Mouse (Mus musculus) left cerebral cortex, postnatal 10 days (tissue): ENCODE measurements around the gene Khnyn. TPM values are rescaled to one million over a fixed set of nuclear protein-coding genes. Genes with fewer than 3 reads are reported as not detected.

ENCODE experiments used
- DNase-seq, 2 experiments: peaks; one replicate each; pipeline ENCODE4 v3.0.0; 2021 to 2022; ENCODE audit warnings: low spot score in 2 of 2, mixed read lengths in 1 of 2; ENCODE audit errors: extremely low spot score in 1 of 2
- intact Hi-C: fragments of 180-260 bp; cut with DNase I; formaldehyde crosslinking; loops from one replicate; pipeline ENCODE4 v1.15.1; 2025
- total RNA-seq, 2 experiments: library from RNA; stranded (reverse); gene quantifications; 2 replicates each; pipeline ENCODE4 v1.2.3; 2021

Gene Khnyn
- total RNA-seq, 2 experiments from 2014 or later: 9.8 to 11.3 TPM

- intact Hi-C loops: no loop called here
- DNase-seq: no peak
Measured at GRCm38 (mm10) chr14:55869538-55869937, 15.2 kb upstream of the Khnyn start.

GRCm38 (mm10) chr14:55872039-55872438, 12.7 kb upstream of the Khnyn start:
- no peak for DNase-seq
- intact Hi-C loops: loop anchor here (5.0 kb wide), 1 partner anchor 45 kb away; no protein-coding TSS in a partner anchor

DNA sequence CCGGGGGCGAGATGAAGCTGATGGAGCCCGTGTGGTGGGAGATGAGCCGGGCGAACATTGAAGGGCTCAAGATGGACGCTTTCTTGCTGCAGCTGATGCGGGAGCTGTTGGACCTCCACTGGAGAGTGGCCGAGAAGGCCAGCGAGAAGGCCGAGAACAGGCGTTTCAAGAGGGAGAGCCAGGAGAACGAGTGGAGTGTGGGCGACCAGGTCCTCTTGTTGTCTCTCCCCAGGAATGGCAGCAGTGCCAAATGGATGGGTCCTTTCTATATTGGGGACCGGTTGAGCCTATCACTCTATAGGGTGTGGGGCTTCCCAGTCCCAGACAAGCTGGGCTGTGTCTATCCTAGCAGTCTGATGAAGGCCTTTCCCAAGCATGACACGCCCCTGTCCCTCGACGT, 12.2 kb upstream of the Khnyn start:
- intact Hi-C loops: loop anchor here (5.0 kb wide), 1 partner anchor 45 kb away; no protein-coding TSS in a partner anchor
- DNase-seq: no peak

- intact Hi-C loops: loop anchor here (5.0 kb wide), 1 partner anchor 44 kb away; no protein-coding TSS in a partner anchor
- DNase-seq: no peak
Measured at GRCm38 (mm10) chr14:55873242-55873713, 11.5 kb upstream of the Khnyn start.

DNA sequence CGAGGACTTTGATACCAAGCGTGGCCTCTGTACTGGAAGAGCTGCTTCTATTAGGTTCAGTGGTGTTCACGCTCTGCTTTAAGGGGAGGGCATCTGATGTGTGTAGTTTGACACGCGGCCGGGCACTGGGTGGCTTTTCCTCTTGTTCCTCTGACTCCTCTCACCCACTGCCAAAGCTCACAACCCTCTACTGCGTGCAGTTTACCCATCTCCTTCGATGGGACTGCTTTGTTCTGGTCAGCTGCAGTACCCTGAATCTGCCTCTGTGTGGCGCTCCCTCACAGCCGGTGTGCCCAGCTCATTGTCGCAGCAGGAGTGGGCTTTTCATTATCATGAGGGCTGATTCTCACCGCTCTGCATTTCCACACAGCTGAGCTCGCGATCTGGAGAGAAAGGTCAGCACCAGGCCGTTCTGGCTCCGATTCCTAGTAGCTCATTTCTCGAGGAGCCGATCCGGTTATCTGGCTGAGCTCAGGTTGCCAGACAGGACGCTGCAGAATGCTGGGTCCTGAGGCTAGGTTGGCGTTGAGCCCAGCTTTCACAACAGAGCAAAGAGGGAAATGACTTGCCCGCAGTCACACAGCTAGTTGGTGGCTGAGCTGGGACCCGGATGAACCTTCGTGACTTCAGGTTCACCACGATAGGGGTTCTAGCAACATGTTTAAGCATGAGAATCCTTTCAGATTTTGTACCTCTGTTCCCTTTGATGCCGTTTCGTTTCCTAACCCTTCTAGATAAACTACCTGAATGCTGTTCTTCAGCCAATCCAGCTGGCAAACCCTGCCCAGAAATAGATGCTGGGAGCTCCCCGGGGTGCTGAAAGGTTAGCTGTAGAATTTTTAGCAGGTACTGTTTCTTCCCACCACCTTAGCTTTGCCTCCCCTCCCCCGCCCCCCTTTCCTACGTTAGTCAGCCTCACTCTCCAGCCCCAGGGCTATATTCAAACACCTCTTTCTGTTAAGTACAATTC, 10.7 kb upstream of the Khnyn start:
- intact Hi-C loops: loop anchor here (5.0 kb wide), 1 partner anchor 43 kb away; no protein-coding TSS in a partner anchor
- peak; percentile 61 to 82 for DNase-seq

DNA sequence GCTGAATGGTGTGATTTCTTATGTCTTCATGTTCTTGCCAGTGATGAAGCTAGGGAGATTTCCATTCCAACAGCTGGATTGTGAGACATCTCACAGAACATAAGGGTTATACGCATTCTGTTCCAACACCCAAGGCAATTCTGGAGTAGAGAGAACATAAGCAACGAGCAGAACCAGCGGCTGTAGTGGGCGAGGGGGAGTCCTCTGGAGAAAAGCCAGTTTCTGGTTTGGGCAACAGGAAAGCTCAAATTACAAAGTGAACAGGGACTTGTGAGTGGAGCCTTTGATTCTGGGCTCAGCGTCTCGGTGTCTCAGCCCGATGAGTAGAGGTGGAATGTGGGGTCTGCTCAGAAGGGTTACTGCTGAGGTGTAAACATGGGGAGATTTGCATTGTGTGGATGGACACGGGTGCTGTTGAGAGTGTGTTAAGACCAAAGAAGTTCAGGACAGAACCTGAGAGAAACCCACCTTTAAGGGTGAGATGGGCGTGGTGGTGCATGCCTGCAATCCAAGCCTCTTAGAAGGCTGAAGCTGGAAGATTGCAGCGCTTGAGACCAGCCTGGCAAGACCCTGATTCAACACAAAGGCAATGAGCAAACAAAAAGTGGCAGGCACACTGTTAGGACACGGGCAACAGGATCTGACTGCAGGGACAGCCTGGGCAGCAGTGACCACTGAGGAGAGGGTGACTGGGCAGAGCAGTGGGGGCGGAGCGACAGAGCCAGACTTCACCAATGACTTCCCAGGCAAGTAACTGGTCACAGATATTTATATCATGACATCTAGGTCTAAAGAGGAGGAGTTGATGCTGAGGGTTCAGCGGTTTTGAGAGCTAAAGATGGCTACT, 7.1 kb upstream of the Khnyn start:
- no peak for DNase-seq
- intact Hi-C loops: no loop called here

GRCm38 (mm10) chr14:55878316-55878940, 6.3 kb upstream of the Khnyn start:
- intact Hi-C loops: no loop called here
- no peak for DNase-seq

DNA sequence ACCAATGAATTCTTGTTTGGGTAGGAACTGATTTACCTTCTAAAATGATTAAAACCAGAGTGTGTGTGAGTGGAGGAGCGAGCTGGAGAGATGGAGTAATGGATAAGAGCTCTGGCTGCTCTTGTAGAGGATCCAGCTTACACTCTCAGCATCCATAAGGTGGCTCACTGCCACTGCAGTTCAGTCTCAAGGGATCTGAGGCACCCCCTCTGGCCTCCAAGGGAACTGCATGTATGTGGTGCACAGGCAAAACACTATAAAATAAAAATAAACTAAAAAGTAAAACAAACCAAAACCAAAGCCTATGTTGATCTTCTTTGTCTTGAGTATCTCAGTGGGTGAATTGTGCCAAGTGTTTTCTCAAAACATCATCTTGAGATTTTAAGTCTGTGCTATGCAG, 5.1 kb upstream of the Khnyn start:
- intact Hi-C loops: no loop called here

DNA sequence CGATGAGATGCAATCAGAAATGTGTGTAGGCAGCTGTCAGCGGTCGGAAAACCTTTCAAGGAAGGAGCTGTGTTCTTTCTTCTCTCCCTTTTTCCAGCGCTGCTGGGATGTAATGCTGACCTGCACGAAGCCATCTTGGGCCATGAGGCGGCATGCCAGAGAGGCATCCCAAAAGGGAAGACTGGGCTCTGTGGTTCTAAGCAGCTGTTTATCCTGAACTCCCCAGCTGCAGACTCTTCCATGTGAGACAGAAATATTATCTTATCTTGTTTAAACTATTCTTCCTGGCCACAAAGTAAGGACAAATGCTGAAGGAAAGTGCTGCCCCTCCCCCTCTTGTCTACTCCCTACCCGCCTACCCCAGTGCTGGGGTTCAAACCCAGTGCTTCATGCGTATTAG, 3.8 kb upstream of the Khnyn start:
- DNase-seq: no peak
- intact Hi-C loops: no loop called here

More for the DNA sequence above, 5.1 kb upstream of the Khnyn start:
- peak; percentile 75 to 88 for DNase-seq

DNA sequence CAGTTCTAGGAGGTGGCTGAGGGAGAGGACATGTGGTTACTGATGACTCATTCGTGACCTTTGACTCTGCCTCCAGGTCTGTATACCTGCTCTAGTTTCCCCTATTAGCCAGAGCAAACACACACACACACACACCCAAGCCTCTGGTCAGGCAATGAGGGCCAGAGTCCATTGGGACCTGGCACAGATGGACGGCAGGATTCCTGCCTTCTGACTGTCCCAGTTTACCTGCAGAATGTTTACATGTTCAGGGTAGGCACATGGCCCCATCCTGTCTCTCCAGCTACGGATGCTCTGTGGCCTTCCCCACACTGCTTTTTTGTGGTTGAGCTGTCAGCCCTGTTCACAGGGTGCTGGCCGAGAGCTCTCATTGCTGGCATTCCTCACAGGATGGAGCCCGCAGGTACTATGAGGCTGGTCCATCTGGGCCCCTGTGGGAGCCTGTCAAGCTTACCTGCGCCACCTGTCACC, 2.5 kb upstream of the Khnyn start:
- no peak for DNase-seq
- intact Hi-C loops: no loop called here

DNA sequence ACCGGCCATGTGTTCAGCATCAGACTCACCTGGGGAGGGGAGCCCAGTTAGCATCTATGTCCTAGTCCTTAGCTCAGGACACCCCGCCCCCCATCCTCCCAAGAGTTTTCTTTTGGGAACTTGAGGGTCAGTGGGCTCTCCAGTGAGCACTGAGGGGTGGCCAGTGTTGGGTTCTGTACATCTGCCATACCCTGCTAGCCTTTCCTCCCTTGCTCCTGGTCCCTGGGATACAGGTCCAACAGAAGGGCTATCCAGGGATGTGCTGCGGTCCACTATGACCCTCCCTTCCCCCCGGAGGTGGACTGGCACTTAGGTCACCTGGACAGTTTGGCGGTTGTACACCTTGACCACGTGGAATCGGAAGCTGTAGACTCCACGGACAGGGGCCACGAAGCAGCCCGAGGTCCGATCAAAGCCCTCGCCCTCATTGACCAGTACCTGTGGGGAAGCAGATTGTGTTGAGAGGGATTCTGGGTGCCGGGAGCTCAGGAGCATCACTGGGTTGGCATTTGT, 1.5 kb upstream of the Khnyn start:
- DNase-seq: no peak

DNA sequence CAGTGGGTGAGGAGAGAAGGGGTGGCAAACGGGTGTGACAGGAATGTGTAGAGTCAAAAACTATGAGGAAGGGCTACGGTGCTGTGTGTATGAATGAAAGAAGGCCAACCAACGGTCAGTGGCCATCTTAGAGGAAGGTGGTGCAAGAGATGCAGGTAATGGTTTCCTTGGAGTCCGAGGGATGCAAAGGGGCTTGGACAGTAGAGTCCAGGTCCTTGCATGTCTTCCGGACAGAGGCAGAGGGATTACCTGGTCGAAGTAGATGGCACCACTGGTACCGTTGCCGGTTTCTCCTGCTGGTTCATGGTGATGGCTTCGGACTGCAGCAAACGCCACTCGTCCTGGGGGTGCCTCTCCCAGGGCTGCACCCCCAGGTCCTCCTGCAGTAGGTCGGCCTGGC, 1.1 kb upstream of the Khnyn start:
- DNase-seq: no peak
- intact Hi-C loops: no loop called here

More for the DNA sequence above, 1.5 kb upstream of the Khnyn start:
- intact Hi-C loops: no loop called here

DNA sequence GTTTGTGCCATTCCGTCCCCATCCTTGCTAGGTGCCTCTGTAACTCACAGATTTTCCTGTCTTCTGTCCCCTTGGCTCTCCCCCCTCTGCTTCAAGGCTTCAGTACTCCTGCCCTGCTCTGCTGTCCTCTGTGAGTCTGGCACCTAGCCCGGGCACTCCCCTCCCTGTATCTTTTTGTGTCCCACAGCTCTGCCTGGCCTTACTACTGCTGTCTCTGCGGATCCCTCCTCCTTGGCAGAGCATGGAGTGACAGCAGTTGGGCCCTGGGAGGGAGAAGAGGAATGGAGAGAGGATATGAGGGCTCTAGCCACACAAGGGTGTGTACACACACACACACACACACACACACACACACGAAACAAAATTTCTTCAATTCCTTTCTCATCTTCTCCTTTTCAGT, 581 bp upstream of the Khnyn start, which contains the start of gene Cbln3:
Gene Cbln3, minus strand, starts transcription at position 227 of the 400 bp plus-strand sequence.
- peak in 1 of 2 experiments; percentile 79 for DNase-seq
- intact Hi-C loops: no loop called here

GRCm38 (mm10) chr14:55885114-55885790, 505 bp downstream of the Khnyn start:
- no peak for DNase-seq
- intact Hi-C loops: no loop called here

DNA sequence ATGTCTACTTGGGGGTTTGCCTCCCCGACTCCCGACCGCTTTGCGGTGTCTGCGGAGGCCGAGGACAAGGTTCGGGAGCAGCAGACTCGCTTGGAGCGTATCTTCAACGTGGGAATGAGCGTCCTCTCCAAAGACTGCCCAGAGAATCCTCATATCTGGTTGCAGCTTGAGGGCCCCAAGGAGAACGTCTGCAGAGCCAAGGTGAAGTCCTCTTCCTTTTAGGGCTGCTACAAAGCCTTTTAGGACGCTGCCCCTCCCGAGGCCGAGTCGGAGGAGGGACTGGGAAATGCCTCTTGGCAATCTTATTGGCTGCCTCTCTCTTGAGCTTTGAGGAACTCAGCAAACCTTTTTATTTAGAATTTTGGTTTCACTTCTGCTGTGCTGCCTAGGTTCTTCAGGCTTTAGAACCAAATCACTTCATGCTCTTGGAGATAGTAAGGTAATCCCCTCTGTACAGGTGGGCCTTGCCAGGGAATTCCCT, 1.1 kb downstream of the Khnyn start:
- intact Hi-C loops: no loop called here
- peak in 1 of 2 experiments; percentile 72 for DNase-seq

DNA sequence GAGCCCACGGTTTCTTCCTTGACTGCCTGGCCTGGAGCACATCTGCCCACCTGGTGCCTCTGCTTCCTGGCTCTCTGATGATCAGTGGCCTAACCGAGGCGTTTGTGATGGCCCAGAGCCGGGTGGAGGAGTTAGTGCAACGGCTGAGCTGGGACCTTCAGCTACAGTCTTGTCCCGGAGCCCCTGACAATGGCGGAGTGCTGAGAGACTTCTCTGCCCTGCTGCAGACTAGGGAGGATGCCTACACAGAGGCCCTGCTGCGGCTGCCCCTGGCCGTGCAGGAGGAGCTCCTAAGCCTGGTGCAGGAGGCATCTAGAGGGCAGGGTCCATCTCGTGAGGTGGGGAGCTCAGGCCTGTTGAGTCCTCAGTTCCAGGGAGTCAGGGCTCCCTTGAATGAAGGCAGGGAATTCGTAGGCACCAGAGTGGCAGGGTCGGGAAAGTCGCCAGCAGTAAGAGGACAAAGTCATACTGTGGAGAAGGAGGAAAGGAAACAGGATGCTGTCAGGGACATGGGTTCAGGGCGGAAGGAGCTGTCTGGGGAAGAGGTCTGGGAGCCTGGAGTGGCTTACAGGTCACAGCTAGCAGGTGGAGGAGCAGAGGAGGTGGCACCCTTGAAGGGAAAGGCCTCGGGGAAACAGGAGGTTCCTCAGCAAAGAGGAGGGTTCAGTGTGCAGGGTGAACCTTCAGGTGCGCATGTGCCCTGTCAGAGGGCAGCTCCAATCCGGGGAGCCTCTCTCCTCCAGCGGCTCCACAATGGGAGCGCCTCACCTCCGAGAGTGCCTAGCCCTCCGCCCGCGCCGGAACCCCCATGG, 2.0 kb downstream of the Khnyn start:
- intact Hi-C loops: no loop called here
- no peak for DNase-seq

DNA sequence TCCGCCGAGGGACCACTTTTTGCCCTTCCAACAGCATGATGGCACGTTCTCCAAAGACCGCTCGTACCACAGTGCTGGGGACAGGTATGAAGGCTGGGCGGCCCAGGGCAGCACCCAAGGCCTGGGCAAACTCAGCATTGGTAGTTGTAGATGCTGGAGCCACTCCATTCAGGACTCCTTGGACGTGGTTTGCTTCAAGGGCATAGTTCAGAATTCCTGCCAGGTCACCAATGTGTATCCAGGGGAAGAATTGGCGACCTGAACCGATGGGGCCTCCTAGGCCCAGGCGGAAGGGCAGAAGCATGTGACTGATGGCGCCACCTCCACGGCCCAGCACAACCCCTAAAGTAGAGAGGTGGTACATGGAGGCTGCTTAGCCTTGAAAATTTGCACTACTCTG, 12.9 kb downstream of the Khnyn start:
- intact Hi-C loops: no loop called here
- DNase-seq: no peak
